Mouse (Mus musculus): Measurements from ENCODE around the gene Trmt44. TPM values are rescaled to one million over a fixed set of nuclear protein-coding genes. Genes with fewer than 3 reads are reported as not detected.
A peak's percentile ranks its signal among the peaks of the same experiment; 100 is the strongest.

Trmt44 gene
- polyA plus RNA-seq, 1 experiment: 5.1 TPM

DNA sequence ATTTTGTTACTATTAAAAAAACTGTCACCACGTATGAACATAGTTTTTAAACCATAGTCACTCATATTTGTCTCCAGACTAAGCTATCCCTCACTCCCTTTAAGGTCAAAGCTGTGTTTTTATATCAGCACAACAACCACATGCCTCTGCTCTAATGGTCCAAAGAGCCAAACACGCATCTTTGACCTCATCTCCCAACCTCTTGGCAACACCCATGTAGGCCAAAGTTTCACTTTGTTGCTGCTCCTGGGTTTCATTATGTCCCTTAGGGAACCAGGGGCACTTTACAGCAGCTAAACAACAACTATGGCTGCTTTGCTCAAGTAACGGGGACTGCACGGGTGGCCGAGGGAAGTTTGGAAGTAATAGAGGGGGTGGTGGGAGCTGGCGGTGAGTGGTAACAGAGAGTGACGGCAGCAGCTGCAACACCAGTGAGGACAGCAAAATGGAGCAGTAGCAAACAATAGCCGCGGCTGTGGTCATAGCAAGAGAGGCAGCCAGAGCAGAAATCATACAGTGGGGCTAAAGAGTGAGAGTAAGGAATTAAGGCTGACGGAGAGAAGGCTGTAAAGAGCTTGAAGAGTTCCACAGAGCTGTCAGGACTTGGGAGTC lies 1.6 kb upstream of the Trmt44 start:
- Histone ChIP-seq H3ac (ENCODE audit: control insufficient read depth, insufficient read length) (no peak overlapping the region), H3K4me3 (no peak overlapping the region), H3K36me3 (ENCODE audit: control insufficient read depth, insufficient read depth) (peaks cover 9% of the 10 kb centered on the region), H3K79me2 (ENCODE audit: control insufficient read depth, insufficient read depth) (peaks cover 6% of the 10 kb centered on the region), H3K4me2 (ENCODE audit: low read depth) (peak overlapping the region; percentile 76), H3K27me3 (ENCODE audit: control insufficient read depth, insufficient read depth, insufficient read length) (no peaks in the 10 kb centered on the region)
- TF ChIP-seq REST (IDR thresholded peaks at IDR 0.05; ENCODE audit: insufficient read depth, insufficient read length) (no peak), POLR2A (IDR thresholded peaks at IDR 0.05; ENCODE audit: insufficient read length, low read depth) (peak; percentile 39), POLR2AphosphoS2 (IDR thresholded peaks at IDR 0.05; ENCODE audit: insufficient read length, low read depth) (no peak), USF1 (IDR thresholded peaks at IDR 0.05; ENCODE audit: low read depth) (no peak), CEBPB (IDR thresholded peaks at IDR 0.05; ENCODE audit: insufficient read depth, poor library complexity, severe bottlenecking) (no peak), E2F4 (IDR thresholded peaks at IDR 0.05; ENCODE audit: insufficient read depth) (no peak), MYOG (IDR thresholded peaks at IDR 0.05; ENCODE audit: control insufficient read depth in 1 of 3, insufficient read depth in 1 of 3, insufficient read length in 2 of 3, low read depth in 2 of 3) (peak in 2 of 3 experiments; percentile 32 to 58), MAX (IDR thresholded peaks at IDR 0.05; ENCODE audit: low read depth) (no peak), MYOD1 (IDR thresholded peaks at IDR 0.05; ENCODE audit: control insufficient read depth in 1 of 3, insufficient read length in 2 of 3, low read depth in 2 of 3) (peak; percentile 94 to 100 (median 99)), TCF12 (IDR thresholded peaks at IDR 0.05; ENCODE audit: insufficient read depth, poor library complexity, severe bottlenecking) (peak; percentile 31), TCF3 (IDR thresholded peaks at IDR 0.05; ENCODE audit: insufficient read length, low read depth) (peak; percentile 30), SRF (IDR thresholded peaks at IDR 0.05; ENCODE audit: control insufficient read depth, insufficient read length, low read depth) (no peak)

DNA sequence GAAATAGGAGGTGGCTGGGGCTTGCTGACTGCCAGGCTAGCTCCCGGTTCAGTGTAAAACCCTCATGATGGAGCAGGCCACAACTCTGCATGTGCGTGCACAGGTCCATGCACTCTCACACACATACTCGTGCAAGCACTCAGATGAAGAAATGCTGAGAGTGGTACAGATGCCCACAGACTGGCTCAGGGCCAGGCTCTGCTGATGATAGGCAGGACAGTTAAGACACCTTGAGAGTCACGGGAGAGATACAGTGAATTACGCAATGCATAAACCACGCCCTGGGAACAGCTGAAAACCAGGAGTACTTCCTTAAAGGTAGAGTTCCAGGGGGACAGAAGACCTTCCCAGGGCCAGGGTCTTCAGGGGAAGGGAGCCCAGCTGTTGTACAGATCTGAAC lies 3.3 kb downstream of the Trmt44 start:
- H3K4me3 ChIP-seq: no peak overlapping the region
- no peaks in the 10 kb centered on the region for H3K27me3 ChIP-seq (ENCODE audit: control insufficient read depth, insufficient read depth, insufficient read length)
- H3K4me2 ChIP-seq (ENCODE audit: low read depth): no peak overlapping the region
- TF ChIP-seq REST (IDR thresholded peaks at IDR 0.05; ENCODE audit: insufficient read depth, insufficient read length): no peak
- TF ChIP-seq USF1 (IDR thresholded peaks at IDR 0.05; ENCODE audit: low read depth): no peak
- TF ChIP-seq MYOD1 (IDR thresholded peaks at IDR 0.05; ENCODE audit: control insufficient read depth in 1 of 3, insufficient read length in 2 of 3, low read depth in 2 of 3): no peak
- no peak for TF ChIP-seq MAX (IDR thresholded peaks at IDR 0.05; ENCODE audit: low read depth)
- TF ChIP-seq TCF12 (IDR thresholded peaks at IDR 0.05; ENCODE audit: insufficient read depth, poor library complexity, severe bottlenecking): no peak
- TF ChIP-seq POLR2A (IDR thresholded peaks at IDR 0.05; ENCODE audit: insufficient read length, low read depth): no peak
- no peak for TF ChIP-seq MYOG (IDR thresholded peaks at IDR 0.05; ENCODE audit: control insufficient read depth in 1 of 3, insufficient read depth in 1 of 3, insufficient read length in 2 of 3, low read depth in 2 of 3)
- TF ChIP-seq E2F4 (IDR thresholded peaks at IDR 0.05; ENCODE audit: insufficient read depth): no peak
- TF ChIP-seq CEBPB (IDR thresholded peaks at IDR 0.05; ENCODE audit: insufficient read depth, poor library complexity, severe bottlenecking): no peak
- TF ChIP-seq SRF (IDR thresholded peaks at IDR 0.05; ENCODE audit: control insufficient read depth, insufficient read length, low read depth): no peak
- no peak for TF ChIP-seq POLR2AphosphoS2 (IDR thresholded peaks at IDR 0.05; ENCODE audit: insufficient read length, low read depth)
- H3ac ChIP-seq (ENCODE audit: control insufficient read depth, insufficient read length): no peak overlapping the region
- H3K36me3 ChIP-seq (ENCODE audit: control insufficient read depth, insufficient read depth): peaks cover 18% of the 10 kb centered on the region
- peaks cover 6% of the 10 kb centered on the region for H3K79me2 ChIP-seq (ENCODE audit: control insufficient read depth, insufficient read depth)

- H3K36me3 ChIP-seq (ENCODE audit: control insufficient read depth, insufficient read depth): peaks cover 22% of the 10 kb centered on the region
- TF ChIP-seq SRF (IDR thresholded peaks at IDR 0.05; ENCODE audit: control insufficient read depth, insufficient read length, low read depth) (no peak), MYOG (IDR thresholded peaks at IDR 0.05; ENCODE audit: control insufficient read depth in 1 of 3, insufficient read depth in 1 of 3, insufficient read length in 2 of 3, low read depth in 2 of 3) (no peak), USF1 (IDR thresholded peaks at IDR 0.05; ENCODE audit: low read depth) (no peak), TCF12 (IDR thresholded peaks at IDR 0.05; ENCODE audit: insufficient read depth, poor library complexity, severe bottlenecking) (no peak), REST (IDR thresholded peaks at IDR 0.05; ENCODE audit: insufficient read depth, insufficient read length) (no peak), E2F4 (IDR thresholded peaks at IDR 0.05; ENCODE audit: insufficient read depth) (no peak)
- H3K4me2 ChIP-seq (ENCODE audit: low read depth): no peak overlapping the region
Observed at GRCm38 (mm10) chr5:35566632-35567031, 8.2 kb downstream of the Trmt44 start.

GRCm38 (mm10) chr5:35565217-35565616 lies 9.7 kb downstream of the Trmt44 start:
- no peak for TF ChIP-seq MAX (IDR thresholded peaks at IDR 0.05; ENCODE audit: low read depth)
- H3K4me2 ChIP-seq (ENCODE audit: low read depth): no peak overlapping the region
- no peak overlapping the region for H3ac ChIP-seq (ENCODE audit: control insufficient read depth, insufficient read length)
- H3K27me3 ChIP-seq (ENCODE audit: control insufficient read depth, insufficient read depth, insufficient read length): no peaks in the 10 kb centered on the region
- H3K36me3 ChIP-seq (ENCODE audit: control insufficient read depth, insufficient read depth): peaks cover 14% of the 10 kb centered on the region
- H3K79me2 ChIP-seq (ENCODE audit: control insufficient read depth, insufficient read depth): no peaks in the 10 kb centered on the region
- no peak overlapping the region for H3K4me3 ChIP-seq

More at GRCm38 (mm10) chr5:35566632-35567031, 8.2 kb downstream of the Trmt44 start:
- no peak overlapping the region for H3ac ChIP-seq (ENCODE audit: control insufficient read depth, insufficient read length)
- H3K27me3 ChIP-seq (ENCODE audit: control insufficient read depth, insufficient read depth, insufficient read length): no peaks in the 10 kb centered on the region
- no peaks in the 10 kb centered on the region for H3K79me2 ChIP-seq (ENCODE audit: control insufficient read depth, insufficient read depth)
- H3K4me3 ChIP-seq: no peak overlapping the region

DNA sequence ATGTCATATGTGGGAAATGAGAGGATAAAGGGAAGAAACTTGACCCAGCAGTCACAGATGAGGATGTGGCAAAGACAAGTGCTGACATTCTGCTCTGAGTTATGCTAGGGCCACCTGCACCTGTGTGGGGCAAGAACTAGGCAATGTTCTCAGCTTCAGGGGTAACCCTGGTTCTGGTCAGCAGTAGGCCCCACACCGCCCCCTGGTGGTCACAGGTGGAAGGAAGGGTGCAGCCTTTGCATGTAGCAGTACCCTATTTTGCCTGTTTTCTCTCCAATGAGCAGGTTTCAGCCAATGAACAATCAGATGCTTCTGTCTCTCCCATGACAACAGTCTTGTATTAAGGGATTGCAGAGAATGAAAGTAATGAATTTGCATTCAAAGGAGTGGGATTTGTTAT lies 11.4 kb downstream of the Trmt44 start:
- H3K79me2 ChIP-seq (ENCODE audit: control insufficient read depth, insufficient read depth): no peaks in the 10 kb centered on the region
- TF ChIP-seq TCF12 (IDR thresholded peaks at IDR 0.05; ENCODE audit: insufficient read depth, poor library complexity, severe bottlenecking) (no peak), USF1 (IDR thresholded peaks at IDR 0.05; ENCODE audit: low read depth) (no peak), REST (IDR thresholded peaks at IDR 0.05; ENCODE audit: insufficient read depth, insufficient read length) (no peak), MAX (IDR thresholded peaks at IDR 0.05; ENCODE audit: low read depth) (no peak), CEBPB (IDR thresholded peaks at IDR 0.05; ENCODE audit: insufficient read depth, poor library complexity, severe bottlenecking) (no peak), POLR2A (IDR thresholded peaks at IDR 0.05; ENCODE audit: insufficient read length, low read depth) (no peak), TCF3 (IDR thresholded peaks at IDR 0.05; ENCODE audit: insufficient read length, low read depth) (no peak)

More for the DNA sequence above, 11.4 kb downstream of the Trmt44 start:
- Histone ChIP-seq H3K4me2 (ENCODE audit: low read depth) (no peak overlapping the region), H3K4me3 (no peak overlapping the region), H3K36me3 (ENCODE audit: control insufficient read depth, insufficient read depth) (peaks cover 13% of the 10 kb centered on the region), H3ac (ENCODE audit: control insufficient read depth, insufficient read length) (no peak overlapping the region), H3K27me3 (ENCODE audit: control insufficient read depth, insufficient read depth, insufficient read length) (no peaks in the 10 kb centered on the region)
